Mouse (Mus musculus): Measurements from ENCODE around the gene Mageb3.

- TF ChIP-seq CTCF (IDR thresholded peaks at IDR 0.05; ENCODE audit: low read depth, low read length): no peak
- TF ChIP-seq GATA2 (IDR thresholded peaks at IDR 0.05; ENCODE audit: borderline replicate concordance, low read depth, low read length): no peak
- no peak for TF ChIP-seq GATA1 (IDR thresholded peaks at IDR 0.05; ENCODE audit: borderline replicate concordance, low read length)
- TF ChIP-seq TAL1 (conservative IDR thresholded peaks at IDR 0.05; ENCODE audit: low read depth, low read length): no peak
These were observed 39.6 kb downstream of the Mageb3 start for GRCm38 (mm10) chr2:121916047-121916970.

All from G1E (cell line).